Mouse (Mus musculus) cerebellum, adult 9-11 months (tissue): ENCODE data around the gene Tubb5.
A peak's percentile ranks its signal among the peaks of the same experiment; 100 is the strongest.

ENCODE experiments used
- DNase-seq: peaks from one replicate; pipeline ENCODE4 v3.0.0; 2022

Tubb5 gene

DNA sequence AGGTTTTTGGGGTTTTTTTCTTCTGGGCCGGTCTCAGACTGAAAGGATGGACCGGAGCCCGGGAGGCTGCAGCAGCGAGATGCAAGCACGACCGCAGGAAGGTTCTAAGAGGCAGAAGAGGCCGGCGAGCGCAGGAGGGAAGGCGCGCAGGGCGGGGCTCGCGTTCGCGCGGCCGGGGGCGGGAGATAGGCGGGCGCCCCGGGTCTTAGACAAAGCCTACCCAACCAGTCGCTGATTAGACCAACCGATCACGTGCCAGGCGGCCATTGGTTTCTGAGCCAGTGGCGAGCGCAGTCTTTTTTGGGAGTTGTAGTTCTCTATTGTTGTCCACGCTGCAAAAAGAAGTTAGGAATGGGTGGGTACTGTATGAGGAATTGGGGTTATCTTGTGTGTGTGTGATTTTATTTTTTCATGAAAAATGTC is at the start of gene Tubb5:
Gene Tubb5, minus strand, starts transcription at position 185 of the 423 bp plus-strand sequence.
- peak; percentile 97 for DNase-seq

GRCm38 (mm10) chr17:35887725-35888124 is 49.6 kb upstream of the Tubb5 start:
- DNase-seq = no peak

- peak; percentile 17 for DNase-seq
These were observed 45.7 kb upstream of the Tubb5 start for GRCm38 (mm10) chr17:35883777-35884176.

DNA sequence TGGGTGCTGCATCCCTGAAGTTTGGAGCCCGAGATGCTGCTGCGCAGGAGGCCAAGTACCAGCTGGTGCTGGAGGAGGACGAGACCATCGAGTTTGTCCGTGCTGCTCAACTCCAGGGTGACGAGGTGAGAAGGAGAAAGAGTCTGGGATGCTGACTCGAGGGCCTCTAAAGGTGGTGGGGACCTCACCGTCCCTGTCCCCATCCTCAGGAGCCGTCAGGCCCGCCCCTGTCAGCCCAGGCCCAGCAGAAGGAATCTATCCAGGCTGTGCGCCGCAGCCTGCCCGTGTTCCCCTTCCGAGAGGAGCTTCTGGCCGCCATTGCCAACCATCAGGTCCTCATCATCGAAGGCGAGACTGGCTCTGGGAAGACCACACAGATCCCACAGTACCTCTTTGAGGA is 44.8 kb upstream of the Tubb5 start:
- DNase-seq = peak; percentile 20

DNA sequence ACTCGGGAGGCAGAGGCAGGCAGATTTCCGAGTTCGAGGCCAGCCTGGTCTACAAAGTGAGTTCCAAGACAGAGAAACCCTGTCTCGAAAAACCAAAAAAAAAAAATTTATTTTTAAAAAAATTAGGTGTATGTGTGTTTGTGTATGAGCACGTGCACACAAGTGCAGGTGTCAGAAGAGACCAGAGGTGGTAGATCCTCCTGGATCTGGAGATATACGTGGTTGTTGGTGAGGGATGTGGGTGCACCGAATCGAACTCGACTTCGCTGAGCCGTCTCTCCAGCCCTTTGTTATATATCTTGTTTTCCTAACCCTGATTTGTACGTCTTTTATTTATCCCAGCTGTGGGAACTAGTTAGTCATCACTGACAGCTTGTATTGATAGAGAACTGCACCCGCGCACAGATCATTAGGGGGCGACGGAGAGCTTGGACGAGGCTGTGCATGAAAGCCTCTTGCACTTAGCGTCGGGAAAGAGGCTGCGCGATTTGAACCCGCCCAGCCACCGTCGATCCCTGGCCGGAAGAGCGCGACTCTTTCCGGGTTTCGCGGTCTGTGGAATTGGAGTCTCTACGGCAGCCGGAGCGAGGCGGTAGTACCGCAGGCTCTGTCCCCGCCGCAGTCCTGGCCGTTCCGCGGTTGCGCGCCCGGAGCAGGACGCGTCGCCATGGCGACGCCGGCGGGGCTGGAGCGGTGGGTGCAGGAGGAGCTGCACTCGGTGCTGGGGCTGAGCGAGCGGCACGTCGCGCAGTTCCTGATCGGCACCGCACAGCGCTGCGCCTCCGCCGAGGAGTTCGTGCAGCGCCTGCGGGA is 41.3 kb upstream of the Tubb5 start, which contains the start of gene Dhx16:
Gene Dhx16, plus strand, starts transcription at position 575 of the 813 bp plus-strand sequence.
- DNase-seq = peak; percentile 95

GRCm38 (mm10) chr17:35874721-35875120 is 36.6 kb upstream of the Tubb5 start:
- peak; percentile 58 for DNase-seq

DNA sequence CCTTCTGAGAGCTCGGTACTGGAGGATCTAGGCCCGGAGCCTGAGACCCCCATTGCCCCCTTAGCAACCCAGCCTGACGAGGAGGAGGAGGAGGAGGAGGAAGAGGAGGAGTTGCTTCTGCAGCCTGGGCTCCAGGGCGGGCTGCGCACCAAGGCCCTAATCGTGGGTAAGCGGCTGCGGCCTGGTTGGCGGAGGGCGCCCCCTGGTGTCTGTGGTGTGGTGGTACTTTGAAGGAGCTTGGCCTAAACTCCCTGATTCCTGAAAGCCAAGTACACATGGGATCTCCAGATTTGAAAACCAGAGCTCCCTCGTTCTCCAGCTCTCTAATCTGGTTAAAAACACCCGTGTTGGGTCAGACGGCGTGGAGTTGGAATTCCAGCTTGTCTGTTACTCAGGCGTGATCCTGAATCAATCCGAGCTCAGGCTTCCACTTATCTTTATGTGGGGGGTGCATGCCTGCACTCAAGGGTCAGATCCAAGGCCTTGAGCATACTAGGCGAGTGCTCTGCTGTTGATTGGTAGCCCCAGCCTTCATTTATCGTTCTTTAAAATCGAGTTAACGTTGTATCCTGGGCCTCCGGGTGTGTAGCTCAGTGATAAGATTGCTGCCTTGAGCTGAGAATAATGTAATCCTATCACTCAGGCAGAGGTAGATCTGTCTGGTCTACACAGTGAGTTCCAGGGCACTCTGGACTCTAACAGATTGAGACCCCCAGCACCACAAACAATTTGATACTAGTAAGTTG is 35.8 kb upstream of the Tubb5 start:
- peak; percentile 87 for DNase-seq

GRCm38 (mm10) chr17:35870884-35871696 is 33.0 kb upstream of the Tubb5 start:
- DNase-seq = no peak

DNA sequence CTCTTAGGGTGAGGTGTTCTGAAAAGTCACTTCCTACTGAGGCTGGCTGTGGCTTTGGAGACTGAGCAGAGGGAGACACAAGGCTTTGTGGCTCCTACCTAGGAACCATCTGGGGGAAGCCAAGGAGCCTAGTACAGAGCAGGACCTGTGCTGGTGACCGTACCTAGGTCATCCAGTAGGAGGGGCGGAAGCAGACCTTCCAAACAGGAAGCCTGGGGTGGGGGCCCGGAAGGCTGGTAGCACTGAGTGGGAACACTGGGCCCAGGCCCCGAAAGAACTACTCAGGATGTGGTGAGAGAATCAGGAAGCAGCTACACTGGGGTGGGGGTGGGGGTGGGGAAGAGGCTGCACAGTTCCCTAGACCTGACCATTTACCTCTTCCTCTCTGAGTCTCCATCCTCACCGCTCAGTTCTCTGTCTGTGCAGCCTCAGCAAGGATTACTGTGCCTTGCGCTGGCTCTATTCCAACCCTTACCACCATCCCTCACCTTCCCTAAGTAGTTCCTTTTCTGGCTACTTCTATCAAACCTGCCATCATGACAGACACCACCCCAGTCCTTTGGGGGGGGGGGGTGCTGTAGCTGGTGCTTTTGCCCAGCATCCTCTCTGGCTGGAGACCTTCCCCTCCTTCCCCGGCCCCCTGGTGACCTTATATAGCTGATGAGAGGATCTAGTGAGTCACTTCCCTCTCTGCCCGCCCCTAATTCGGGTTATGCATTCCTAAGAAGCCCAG is 32.2 kb upstream of the Tubb5 start:
- DNase-seq = no peak

GRCm38 (mm10) chr17:35869346-35870067 is 31.4 kb upstream of the Tubb5 start:
- no peak for DNase-seq

DNA sequence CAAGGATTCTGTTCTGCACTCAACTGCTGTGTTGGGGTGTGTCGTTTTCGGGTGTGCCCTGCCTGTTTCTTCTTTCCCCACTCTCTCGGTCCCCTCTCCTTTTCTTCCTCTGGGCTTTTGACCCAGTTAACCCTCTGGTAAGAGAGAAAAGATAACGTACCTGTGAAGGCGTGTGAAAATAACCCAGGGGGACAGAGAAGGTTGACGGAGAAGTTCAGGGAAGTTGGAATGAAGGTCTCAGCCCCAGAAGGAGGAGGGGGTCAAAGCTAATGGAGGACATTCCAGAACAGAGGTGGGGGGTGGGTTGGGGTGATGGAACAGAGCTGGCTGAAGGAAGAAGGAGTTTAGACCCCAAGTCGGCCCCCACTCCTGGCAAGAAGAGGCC is 30.8 kb upstream of the Tubb5 start:
- no peak for DNase-seq

GRCm38 (mm10) chr17:35868165-35868820 is 30.2 kb upstream of the Tubb5 start:
- DNase-seq = no peak

DNA sequence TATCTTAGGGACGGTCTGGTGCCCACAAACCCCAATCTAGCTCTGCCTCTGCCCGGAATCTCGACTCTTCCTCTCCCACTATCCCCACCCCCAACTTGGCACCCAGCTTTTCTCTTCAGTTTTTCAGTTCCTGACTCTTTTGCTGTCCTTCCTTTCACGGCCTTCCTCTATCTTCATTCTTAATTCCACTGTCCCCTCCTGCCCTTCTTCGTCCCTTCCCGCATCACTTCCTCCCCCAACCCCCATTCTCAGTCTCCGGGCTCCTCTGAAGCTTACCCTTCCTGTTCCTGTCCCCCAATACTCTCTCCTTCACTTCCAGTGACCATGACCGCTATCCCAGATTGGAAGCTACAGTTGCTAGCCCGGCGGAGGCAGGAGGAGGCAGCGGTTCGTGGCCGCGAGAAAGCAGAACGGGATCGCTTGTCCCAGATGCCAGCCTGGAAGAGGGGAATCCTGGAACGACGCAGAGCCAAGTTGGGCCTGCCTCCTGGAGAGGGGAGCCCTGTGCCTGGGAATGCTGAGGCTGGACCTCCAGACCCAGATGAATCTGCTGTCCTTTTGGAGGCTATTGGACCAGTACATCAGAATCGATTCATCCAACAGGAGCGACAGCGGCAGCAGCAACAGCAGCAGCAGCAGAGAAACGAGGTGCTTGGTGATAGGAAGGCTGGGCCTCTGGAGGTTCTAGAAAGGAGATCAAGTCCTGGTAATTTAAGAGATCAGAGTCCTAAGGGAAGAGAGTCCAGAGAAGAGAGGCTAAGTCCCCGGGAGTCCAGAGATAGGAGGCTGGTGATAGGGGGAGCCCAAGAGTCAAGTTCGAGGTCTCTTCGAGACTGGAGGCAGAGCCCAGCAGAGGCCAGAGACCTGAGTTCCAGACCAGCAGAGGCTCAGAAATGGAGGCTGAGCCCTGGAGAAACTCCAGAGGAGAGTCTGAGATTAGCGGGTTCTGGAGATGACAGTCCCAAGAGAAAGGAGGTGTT is 29.1 kb upstream of the Tubb5 start:
- no peak for DNase-seq

- peak; percentile 49 for DNase-seq
These were observed 28.2 kb upstream of the Tubb5 start for GRCm38 (mm10) chr17:35866281-35866831.

DNA sequence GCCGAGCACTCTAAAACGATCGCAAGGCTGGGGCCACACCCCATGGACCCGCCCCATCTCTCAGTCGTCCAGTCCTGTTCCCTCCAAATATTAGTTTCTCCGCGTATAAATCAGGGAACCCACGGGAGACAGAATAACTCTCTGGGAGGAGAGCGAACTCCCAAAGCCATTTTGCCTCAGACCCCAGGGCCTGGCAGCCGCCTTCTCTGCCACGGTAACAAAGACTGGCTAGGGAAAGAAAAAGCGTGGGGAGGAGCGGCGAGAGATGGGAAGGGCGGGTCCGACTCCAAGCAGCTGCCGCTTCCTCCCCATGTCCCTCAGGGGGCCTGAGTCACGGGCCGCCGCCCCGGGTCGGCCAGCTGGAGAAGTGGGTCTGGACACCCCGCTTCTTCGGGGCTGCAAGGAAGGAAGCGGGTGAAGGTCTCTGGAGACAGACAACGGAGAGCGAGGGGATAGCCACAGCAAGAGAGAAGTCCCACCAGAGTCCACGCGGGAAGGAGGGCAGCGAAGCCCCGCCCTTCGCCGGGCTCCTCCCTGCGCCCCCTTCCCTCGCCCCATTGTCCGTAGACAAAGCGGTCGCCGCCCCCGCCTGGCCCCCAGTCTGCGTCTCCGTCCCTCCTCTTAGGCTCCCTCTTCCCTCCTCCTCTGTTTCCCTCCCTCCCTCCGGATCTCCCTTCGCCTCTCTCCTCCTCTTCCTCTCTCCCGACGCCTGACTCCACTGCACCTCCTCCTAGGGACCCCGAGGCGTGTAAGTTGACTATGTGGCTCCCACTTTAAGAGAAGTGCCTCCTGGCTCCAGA is 27.6 kb upstream of the Tubb5 start, which contains the start of gene Ppp1r18:
Gene Ppp1r18, plus strand, starts transcription at position 113 of the 800 bp plus-strand sequence.
- peak; percentile 54 for DNase-seq

GRCm38 (mm10) chr17:35864832-35865353 is 26.8 kb upstream of the Tubb5 start:
- DNase-seq = no peak

GRCm38 (mm10) chr17:35861198-35861857 is 23.2 kb upstream of the Tubb5 start, which contains the start of gene Nrm:
Nrm (plus strand) TSS chr17:35861318.
- peak; percentile 91 for DNase-seq

DNA sequence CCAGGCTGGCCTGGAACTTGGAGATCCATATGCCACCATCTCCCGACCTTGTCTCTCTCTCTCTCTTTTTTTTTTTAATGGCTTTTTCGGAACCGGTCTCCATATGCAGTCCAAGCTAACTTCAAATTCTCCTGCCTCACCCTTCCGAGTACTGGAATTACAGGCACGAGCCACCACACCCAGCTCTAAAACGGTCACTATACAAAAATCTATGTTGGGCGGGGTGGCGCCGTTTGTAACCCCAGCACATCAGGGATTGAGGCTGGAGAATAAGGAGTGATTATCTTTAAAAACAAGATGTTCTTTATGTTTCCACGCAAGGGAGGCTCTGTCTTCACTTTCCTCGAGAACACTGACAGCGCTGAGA is 22.7 kb upstream of the Tubb5 start:
- no peak for DNase-seq
